Mouse (Mus musculus): ENCODE measurements at regions not wholly inside any gene's neighbourhood (a gene's known extent, or its start where the extent isn't known, plus 50 kb on each side); places are given as distances from the start of the nearest gene placed in this dataset.
"Not testable (repeated sequence)": the region's sequence is repeated elsewhere in the genome, so short reads cannot be mapped to it uniquely, and the experiment has no call there.

GRCm38 (mm10) chr6:6361181-6361580, 144.2 kb upstream of the Slc25a13 start:
- not testable (repeated sequence) for TF ChIP-seq CTCF (conservative IDR thresholded peaks at IDR 0.05; ENCODE audit: low read length); POU5F1 (IDR thresholded peaks at IDR 0.05; ENCODE audit: borderline replicate concordance, low read length); NANOG (IDR thresholded peaks at IDR 0.05; ENCODE audit: borderline replicate concordance, low read length)
